Mouse (Mus musculus): ENCODE data around the gene Tesmin. TPM values are rescaled to one million over a fixed set of nuclear protein-coding genes. Genes with fewer than 3 reads are reported as not detected.

Gene Tesmin
- polyA plus RNA-seq, 1 experiment from 2014 or later, result 0.66 TPM

GRCm38 (mm10) chr19:3429156-3429816 lies 40.6 kb downstream of the Tesmin start:
- Histone ChIP-seq H3K4me3 (no peak overlapping the region), H3K36me3 (no peaks in the 10 kb centered on the region), H3K4me1 (replicated peaks) (peaks cover 7% of the 10 kb centered on the region; the same call in 1 of the 2 replicates), H3K27ac (replicated peaks) (peak overlapping the region; percentile 21; the same call in 1 of the 2 replicates), H3K9ac (no peak overlapping the region), H3K27me3 (no peaks in the 10 kb centered on the region), H3K9me3 (no peaks in the 10 kb centered on the region), H3K4me2 (no peak overlapping the region)
- no peak for ATAC-seq (ENCODE audit: low FRiP score, low read depth)
- WGBS, result 48% methylated on average over 7 of the region's 7 CpGs

GRCm38 (mm10) chr19:3431066-3431465 lies 42.4 kb downstream of the Tesmin start:
- no peaks in the 10 kb centered on the region for H3K9me3 ChIP-seq
- H3K9ac ChIP-seq, result no peak overlapping the region
- no peaks in the 10 kb centered on the region for H3K36me3 ChIP-seq
- H3K4me1 ChIP-seq (replicated peaks), result peaks cover 7% of the 10 kb centered on the region; the same call in 1 of the 2 replicates
- H3K4me3 ChIP-seq, result no peak overlapping the region
- H3K4me2 ChIP-seq, result no peak overlapping the region
- H3K27ac ChIP-seq (replicated peaks), result no peak overlapping the region
- 82% methylated on average over 7 of the region's 7 CpGs for WGBS
- H3K27me3 ChIP-seq, result no peaks in the 10 kb centered on the region; the same call in 1 of the 2 replicates
- no peak for ATAC-seq (ENCODE audit: low FRiP score, low read depth)

GRCm38 (mm10) chr19:3431969-3432368 lies 43.3 kb downstream of the Tesmin start:
- 91% methylated on average over 2 of the region's 2 CpGs for WGBS
- Histone ChIP-seq H3K4me1 (replicated peaks) (peaks cover 7% of the 10 kb centered on the region; the same call in 1 of the 2 replicates), H3K4me2 (no peak overlapping the region), H3K4me3 (no peak overlapping the region), H3K36me3 (no peaks in the 10 kb centered on the region), H3K9me3 (no peaks in the 10 kb centered on the region), H3K27ac (replicated peaks) (no peak overlapping the region), H3K9ac (no peak overlapping the region), H3K27me3 (no peaks in the 10 kb centered on the region; the same call in 1 of the 2 replicates)
- ATAC-seq (ENCODE audit: low FRiP score, low read depth), result no peak

- 44% methylated on average over 4 of the region's 4 CpGs for WGBS
- ATAC-seq (ENCODE audit: low FRiP score, low read depth), result no peak
Measured at GRCm38 (mm10) chr19:3434124-3434523, 45.5 kb downstream of the Tesmin start.

GRCm38 (mm10) chr19:3434641-3435040 lies 46.0 kb downstream of the Tesmin start:
- no peaks in the 10 kb centered on the region for H3K36me3 ChIP-seq
- no peak overlapping the region for H3K27ac ChIP-seq (replicated peaks)
- no peak overlapping the region for H3K4me2 ChIP-seq
- no peak overlapping the region for H3K9ac ChIP-seq
- ATAC-seq (ENCODE audit: low FRiP score, low read depth), result no peak
- H3K27me3 ChIP-seq, result no peaks in the 10 kb centered on the region; the same call in 1 of the 2 replicates
- H3K4me3 ChIP-seq, result no peak overlapping the region
- no peaks in the 10 kb centered on the region for H3K4me1 ChIP-seq (replicated peaks)
- WGBS, result 59% methylated on average over 4 of the region's 4 CpGs
- H3K9me3 ChIP-seq, result no peaks in the 10 kb centered on the region

More at GRCm38 (mm10) chr19:3434124-3434523, 45.5 kb downstream of the Tesmin start:
- Histone ChIP-seq H3K4me2 (no peak overlapping the region), H3K27ac (replicated peaks) (no peak overlapping the region), H3K9ac (no peak overlapping the region), H3K27me3 (no peaks in the 10 kb centered on the region; the same call in 1 of the 2 replicates), H3K9me3 (no peaks in the 10 kb centered on the region), H3K36me3 (no peaks in the 10 kb centered on the region), H3K4me1 (replicated peaks) (peaks cover 5% of the 10 kb centered on the region; the same call in 1 of the 2 replicates), H3K4me3 (no peak overlapping the region)

GRCm38 (mm10) chr19:3435824-3436223 lies 47.2 kb downstream of the Tesmin start:
- Histone ChIP-seq H3K27me3 (no peaks in the 10 kb centered on the region; the same call in 1 of the 2 replicates), H3K36me3 (no peaks in the 10 kb centered on the region), H3K27ac (replicated peaks) (no peak overlapping the region), H3K4me3 (no peak overlapping the region), H3K4me2 (no peak overlapping the region), H3K4me1 (replicated peaks) (0 out of 2 replicates have a peak, but pooled peaks cover 3% of the 10 kb centered on the region), H3K9ac (no peak overlapping the region), H3K9me3 (no peaks in the 10 kb centered on the region)
- ATAC-seq (ENCODE audit: low FRiP score, low read depth), result no peak
- 89% methylated on average over 3 of the region's 3 CpGs for WGBS

GRCm38 (mm10) chr19:3436840-3437239 lies 48.2 kb downstream of the Tesmin start:
- 59% methylated on average over 9 of the region's 9 CpGs for WGBS
- no peak for ATAC-seq (ENCODE audit: low FRiP score, low read depth)

GRCm38 (mm10) chr19:3437980-3438379 lies 49.3 kb downstream of the Tesmin start:
- no peak overlapping the region for H3K9ac ChIP-seq
- H3K27me3 ChIP-seq, result no peaks in the 10 kb centered on the region; the same call in 1 of the 2 replicates
- H3K4me2 ChIP-seq, result no peak overlapping the region
- H3K27ac ChIP-seq (replicated peaks), result no peak overlapping the region
- peaks cover 3% of the 10 kb centered on the region; the same call in 1 of the 2 replicates for H3K4me1 ChIP-seq (replicated peaks)
- WGBS, result 75% methylated on average over 5 of the region's 5 CpGs
- no peaks in the 10 kb centered on the region for H3K9me3 ChIP-seq
- no peaks in the 10 kb centered on the region for H3K36me3 ChIP-seq
- ATAC-seq (ENCODE audit: low FRiP score, low read depth), result no peak
- H3K4me3 ChIP-seq, result no peak overlapping the region

More at GRCm38 (mm10) chr19:3436840-3437239, 48.2 kb downstream of the Tesmin start:
- no peak overlapping the region for H3K4me3 ChIP-seq
- H3K9ac ChIP-seq, result no peak overlapping the region
- no peaks in the 10 kb centered on the region for H3K36me3 ChIP-seq
- no peaks in the 10 kb centered on the region; the same call in 1 of the 2 replicates for H3K27me3 ChIP-seq
- no peak overlapping the region for H3K4me2 ChIP-seq
- no peaks in the 10 kb centered on the region for H3K9me3 ChIP-seq
- H3K27ac ChIP-seq (replicated peaks), result no peak overlapping the region
- H3K4me1 ChIP-seq (replicated peaks), result peaks cover 3% of the 10 kb centered on the region; the same call in 1 of the 2 replicates

- H3K4me1 ChIP-seq (replicated peaks), result peaks cover 3% of the 10 kb centered on the region; the same call in 1 of the 2 replicates
- no peaks in the 10 kb centered on the region for H3K36me3 ChIP-seq
- ATAC-seq (ENCODE audit: low FRiP score, low read depth), result peak; percentile 32; the same call in 1 of the 2 replicates
- H3K9ac ChIP-seq, result no peak overlapping the region
- no peak overlapping the region for H3K4me3 ChIP-seq
- H3K27ac ChIP-seq (replicated peaks), result 0 out of 2 replicates have a peak overlapping the region, but pooled peaks have one; percentile 17
- H3K4me2 ChIP-seq, result peak overlapping the region; percentile 22
- H3K27me3 ChIP-seq, result no peaks in the 10 kb centered on the region; the same call in 1 of the 2 replicates
- H3K9me3 ChIP-seq, result no peaks in the 10 kb centered on the region
- WGBS, result 53% methylated on average over 5 of the region's 5 CpGs
Measured at GRCm38 (mm10) chr19:3440667-3441066, 52.0 kb downstream of the Tesmin start.

- peaks cover 3% of the 10 kb centered on the region; the same call in 1 of the 2 replicates for H3K4me1 ChIP-seq (replicated peaks)
- no peaks in the 10 kb centered on the region for H3K36me3 ChIP-seq
- H3K4me3 ChIP-seq, result no peak overlapping the region
- H3K9ac ChIP-seq, result no peak overlapping the region
- ATAC-seq (ENCODE audit: low FRiP score, low read depth), result 0 out of 2 replicates have a peak, but pooled peaks have one; percentile 33
- no peaks in the 10 kb centered on the region for H3K27me3 ChIP-seq
- WGBS, result 38% methylated on average over 10 of the region's 10 CpGs
- H3K4me2 ChIP-seq, result peak overlapping the region; percentile 22
- no peak overlapping the region for H3K27ac ChIP-seq (replicated peaks)
- H3K9me3 ChIP-seq, result no peaks in the 10 kb centered on the region
Measured at GRCm38 (mm10) chr19:3441092-3441491, 52.4 kb downstream of the Tesmin start.

GRCm38 (mm10) chr19:3447348-3447747 lies 58.7 kb downstream of the Tesmin start:
- no peak overlapping the region for H3K4me2 ChIP-seq
- no peak for ATAC-seq (ENCODE audit: low FRiP score, low read depth)
- no peak overlapping the region for H3K9ac ChIP-seq
- H3K36me3 ChIP-seq, result no peaks in the 10 kb centered on the region
- H3K27me3 ChIP-seq, result no peaks in the 10 kb centered on the region
- 81% methylated on average over 3 of the region's 3 CpGs for WGBS
- no peaks in the 10 kb centered on the region for H3K9me3 ChIP-seq
- peaks cover 12% of the 10 kb centered on the region for H3K4me1 ChIP-seq (replicated peaks)
- H3K4me3 ChIP-seq, result no peak overlapping the region
- H3K27ac ChIP-seq (replicated peaks), result no peak overlapping the region

GRCm38 (mm10) chr19:3449248-3449647 lies 60.6 kb downstream of the Tesmin start:
- H3K27ac ChIP-seq (replicated peaks), result no peak overlapping the region
- H3K4me2 ChIP-seq, result no peak overlapping the region
- H3K27me3 ChIP-seq, result no peaks in the 10 kb centered on the region
- no peak for ATAC-seq (ENCODE audit: low FRiP score, low read depth)
- H3K9ac ChIP-seq, result no peak overlapping the region
- WGBS, result 78% methylated on average over 3 of the region's 3 CpGs
- H3K9me3 ChIP-seq, result no peaks in the 10 kb centered on the region
- no peak overlapping the region for H3K4me3 ChIP-seq
- peaks cover 12% of the 10 kb centered on the region for H3K4me1 ChIP-seq (replicated peaks)
- peaks cover 12% of the 10 kb centered on the region; the same call in 1 of the 2 replicates for H3K36me3 ChIP-seq

Data from hindbrain, embryonic 15.5 days (tissue).